Mouse (Mus musculus) mouse embryonic stem cell (cell line): Measurements from ENCODE around the gene Dpp6.

Experiments used
- in situ Hi-C, 2 experiments: fragments of 300-500 bp; cut with MboI; formaldehyde crosslinking; loops; 1 replicate in 1 of 2; 3 replicates in 1 of 2; pipeline ENCODE4 v1.14.3; 2019 to 2020; ENCODE audit warnings: low sequenced_read_pairs in 2 of 2, low pct_unique_long_range_greater_than_20kb in 1 of 2, mixed read lengths in 1 of 2; ENCODE audit not compliant: unreplicated experiment in 1 of 2

Dpp6 gene

GRCm38 (mm10) chr5:27037796-27038195 is 220.8 kb downstream of the Dpp6 start:
- in situ Hi-C loops = no loop called here

GRCm38 (mm10) chr5:27048167-27048566 is 231.2 kb downstream of the Dpp6 start:
- in situ Hi-C loops = loop anchor here in 1 of 2 experiments (10.0 kb wide), 1 partner anchor 143 kb away; no protein-coding TSS in a partner anchor

- in situ Hi-C loops = loop anchor here in 1 of 2 experiments (10.0 kb wide), 1 partner anchor 144 kb away; no protein-coding TSS in a partner anchor
These were observed 231.9 kb downstream of the Dpp6 start for GRCm38 (mm10) chr5:27048926-27049325.

- in situ Hi-C loops = loop anchor here in 1 of 2 experiments (10.0 kb wide), 1 partner anchor 145 kb away; no protein-coding TSS in a partner anchor
These were observed 232.5 kb downstream of the Dpp6 start for GRCm38 (mm10) chr5:27049341-27050091.

GRCm38 (mm10) chr5:27051250-27051649 is 234.2 kb downstream of the Dpp6 start:
- in situ Hi-C loops = no loop called here

- in situ Hi-C loops = no loop called here
These were observed 235.4 kb downstream of the Dpp6 start for GRCm38 (mm10) chr5:27052441-27052840.

GRCm38 (mm10) chr5:27056436-27056835 is 239.4 kb downstream of the Dpp6 start:
- in situ Hi-C loops = no loop called here

GRCm38 (mm10) chr5:27060114-27060513 is 243.1 kb downstream of the Dpp6 start:
- in situ Hi-C loops = no loop called here

- in situ Hi-C loops = no loop called here
These were observed 246.9 kb downstream of the Dpp6 start for GRCm38 (mm10) chr5:27063871-27064270.

GRCm38 (mm10) chr5:27066837-27067236 is 249.8 kb downstream of the Dpp6 start:
- in situ Hi-C loops = no loop called here

- in situ Hi-C loops = loop anchor here (10.0 kb wide), 2 partner anchors 310 to 540 kb away; no protein-coding TSS in a partner anchor
These were observed 258.2 kb downstream of the Dpp6 start for GRCm38 (mm10) chr5:27075131-27075591.

GRCm38 (mm10) chr5:27076046-27076445 is 259.0 kb downstream of the Dpp6 start:
- in situ Hi-C loops = loop anchor here (10.0 kb wide), 2 partner anchors 309 to 539 kb away; no protein-coding TSS in a partner anchor

GRCm38 (mm10) chr5:27077821-27078220 is 260.8 kb downstream of the Dpp6 start:
- in situ Hi-C loops = loop anchor here (10.0 kb wide), 2 partner anchors 307 to 537 kb away; no protein-coding TSS in a partner anchor

- in situ Hi-C loops = no loop called here
These were observed 264.3 kb downstream of the Dpp6 start for GRCm38 (mm10) chr5:27081275-27081674.

- in situ Hi-C loops = no loop called here
These were observed 266.8 kb downstream of the Dpp6 start for GRCm38 (mm10) chr5:27083762-27084161.

- in situ Hi-C loops = no loop called here
These were observed 291.2 kb downstream of the Dpp6 start for GRCm38 (mm10) chr5:27108221-27108620.

GRCm38 (mm10) chr5:27122479-27122878 is 305.5 kb downstream of the Dpp6 start:
- in situ Hi-C loops = no loop called here

- in situ Hi-C loops = no loop called here
These were observed 305.9 kb downstream of the Dpp6 start for GRCm38 (mm10) chr5:27122944-27123343.

GRCm38 (mm10) chr5:27126034-27126433 is 309.0 kb downstream of the Dpp6 start:
- in situ Hi-C loops = no loop called here

- in situ Hi-C loops = no loop called here
These were observed 316.2 kb downstream of the Dpp6 start for GRCm38 (mm10) chr5:27133196-27133595.
